Mouse (Mus musculus): ENCODE results near the gene Fgfrl1. TPM values are rescaled to one million over a fixed set of nuclear protein-coding genes. Genes with fewer than 3 reads are reported as not detected.

The Fgfrl1 gene
- polyA plus RNA-seq, 1 experiment from 2014 or later = 7.0 TPM

Other genes with a start within 250 kb of the Fgfrl1 start
- 0.08 TPM in 1 of 2 replicates, not detected in the other for gene Mfsd7a, start 243.5 kb upstream of the Fgfrl1 start, polyA plus RNA-seq (2014; fragmentation: Nextera tagmentation; extraction: Ambion mirVana)
- gene Pcgf3, start 231.2 kb upstream of the Fgfrl1 start, polyA plus RNA-seq (2014; fragmentation: Nextera tagmentation; extraction: Ambion mirVana) = 31.2 and 33.4 TPM in 2 replicates
- gene Cplx1, start 142.4 kb upstream of the Fgfrl1 start, polyA plus RNA-seq (2014; fragmentation: Nextera tagmentation; extraction: Ambion mirVana) = 169 and 208 TPM in 2 replicates
- 46.4 and 47.2 TPM in 2 replicates for gene Gak, start 62.6 kb upstream of the Fgfrl1 start, polyA plus RNA-seq (2014; fragmentation: Nextera tagmentation; extraction: Ambion mirVana)
- 27.2 and 29.7 TPM in 2 replicates for gene Tmem175, start 62.6 kb upstream of the Fgfrl1 start, polyA plus RNA-seq (2014; fragmentation: Nextera tagmentation; extraction: Ambion mirVana)
- 9.8 and 11.3 TPM in 2 replicates for gene Idua, start 32.1 kb upstream of the Fgfrl1 start, polyA plus RNA-seq (2014; fragmentation: Nextera tagmentation; extraction: Ambion mirVana)
- gene Dgkq, start 22.7 kb upstream of the Fgfrl1 start, polyA plus RNA-seq (2014; fragmentation: Nextera tagmentation; extraction: Ambion mirVana) = 25.3 and 28.4 TPM in 2 replicates
- gene Slc26a1, start 16.8 kb upstream of the Fgfrl1 start, polyA plus RNA-seq (2014; fragmentation: Nextera tagmentation; extraction: Ambion mirVana) = 3.2 and 3.5 TPM in 2 replicates
- gene Rnf212, start 82.6 kb downstream of the Fgfrl1 start, polyA plus RNA-seq (2014; fragmentation: Nextera tagmentation; extraction: Ambion mirVana) = not detected in 2 replicates
- gene Tmed11, start 103.0 kb downstream of the Fgfrl1 start, polyA plus RNA-seq (2014; fragmentation: Nextera tagmentation; extraction: Ambion mirVana) = not detected in 2 replicates
- gene Vmn2r8, start 116.5 kb downstream of the Fgfrl1 start, polyA plus RNA-seq (2014; fragmentation: Nextera tagmentation; extraction: Ambion mirVana) = not detected in 2 replicates
- gene Vmn2r9, start 160.2 kb downstream of the Fgfrl1 start, polyA plus RNA-seq (2014; fragmentation: Nextera tagmentation; extraction: Ambion mirVana) = not detected in 2 replicates

All from hindbrain, embryonic 14.5 days (tissue).